Mouse (Mus musculus): Measurements from ENCODE around the gene Slc16a13. TPM values are rescaled to one million over a fixed set of nuclear protein-coding genes. Genes with fewer than 3 reads are reported as not detected.

The Slc16a13 gene
- total RNA-seq, 1 experiment, result 12.4 TPM

GRCm38 (mm10) chr11:70214191-70214855 is 6.5 kb downstream of the Slc16a13 start:
- peak overlapping the region; percentile 68 for H3K9ac ChIP-seq (ENCODE audit: insufficient read depth, low read depth, low read length, poor library complexity, severe bottlenecking)
- DNase-seq (ENCODE audit: low read depth, low spot score), result no peak
- TF ChIP-seq ZC3H11A (IDR thresholded peaks at IDR 0.05; ENCODE audit: borderline replicate concordance, low read depth, low read length), result no peak
- no peak for TF ChIP-seq HCFC1 (IDR thresholded peaks at IDR 0.05; ENCODE audit: borderline replicate concordance, insufficient read depth, low read length)
- TF ChIP-seq ZNF384 (IDR thresholded peaks at IDR 0.05; ENCODE audit: low read depth, low read length), result no peak
- no peak for TF ChIP-seq CHD2 (IDR thresholded peaks at IDR 0.05; ENCODE audit: low read depth, low read length)
- no peak for TF ChIP-seq MAFK (IDR thresholded peaks at IDR 0.05; ENCODE audit: insufficient read depth, low read depth, low read length)

GRCm38 (mm10) chr11:70213736-70214135 is 7.1 kb downstream of the Slc16a13 start:
- H3K9me3 ChIP-seq (ENCODE audit: control insufficient read depth, insufficient read depth, low read depth, low read length), result no peaks in the 10 kb centered on the region
- no peak overlapping the region for H3K9ac ChIP-seq (ENCODE audit: insufficient read depth, low read depth, low read length, poor library complexity, severe bottlenecking)
- in situ Hi-C loops (cut with MboI; ENCODE audit: low sequenced_read_pairs in 2 of 2, unreplicated experiment in 2 of 2), result loop anchor here in 1 of 2 experiments (10.0 kb wide), 1 partner anchor 279 kb away; the partner anchor contains the start of gene Ybx2
- H3K27ac ChIP-seq (ENCODE audit: insufficient read depth, low read depth, low read length, poor library complexity, severe bottlenecking), result no peak overlapping the region
- peaks cover 2 to 19% of the 10 kb centered on the region in 2 experiments; a peak in 2 of 4 replicates for H3K4me1 ChIP-seq (ENCODE audit: control insufficient read depth in 2 of 2, insufficient read depth in 2 of 2, low read length in 2 of 2, poor library complexity in 1 of 2)
- H3K36me3 ChIP-seq (ENCODE audit: control insufficient read depth, insufficient read depth, low read length, poor library complexity, severe bottlenecking), result peaks cover 9% of the 10 kb centered on the region
- no peak for TF ChIP-seq MAFK (IDR thresholded peaks at IDR 0.05; ENCODE audit: insufficient read depth, low read depth, low read length)
- TF ChIP-seq ZNF384 (IDR thresholded peaks at IDR 0.05; ENCODE audit: low read depth, low read length), result no peak
- TF ChIP-seq HCFC1 (IDR thresholded peaks at IDR 0.05; ENCODE audit: borderline replicate concordance, insufficient read depth, low read length), result no peak
- no peak for TF ChIP-seq CHD2 (IDR thresholded peaks at IDR 0.05; ENCODE audit: low read depth, low read length)
- no peak for DNase-seq (ENCODE audit: low read depth, low spot score)
- peak overlapping the region; percentile 37 to 63; a peak in 3 of 4 replicates for H3K4me3 ChIP-seq (ENCODE audit: insufficient read depth in 1 of 2, low read depth in 1 of 2, low read length in 2 of 2, poor library complexity in 1 of 2, severe bottlenecking in 1 of 2)

More at GRCm38 (mm10) chr11:70214191-70214855, 6.5 kb downstream of the Slc16a13 start:
- H3K4me3 ChIP-seq (ENCODE audit: insufficient read depth in 1 of 2, low read depth in 1 of 2, low read length in 2 of 2, poor library complexity in 1 of 2, severe bottlenecking in 1 of 2), result peak overlapping the region; percentile 37 to 63
- no peaks in the 10 kb centered on the region for H3K9me3 ChIP-seq (ENCODE audit: control insufficient read depth, insufficient read depth, low read depth, low read length)
- in situ Hi-C loops (cut with MboI; ENCODE audit: low sequenced_read_pairs in 2 of 2, unreplicated experiment in 2 of 2), result loop anchor here in 1 of 2 experiments (10.0 kb wide), 1 partner anchor 280 kb away; the partner anchor contains the start of gene Ybx2
- H3K36me3 ChIP-seq (ENCODE audit: control insufficient read depth, insufficient read depth, low read length, poor library complexity, severe bottlenecking), result peaks cover 9% of the 10 kb centered on the region
- H3K4me1 ChIP-seq (ENCODE audit: control insufficient read depth in 2 of 2, insufficient read depth in 2 of 2, low read length in 2 of 2, poor library complexity in 1 of 2), result peaks cover 2 to 23% of the 10 kb centered on the region in 2 experiments; a peak in 2 of 4 replicates
- H3K27ac ChIP-seq (ENCODE audit: insufficient read depth, low read depth, low read length, poor library complexity, severe bottlenecking), result no peak overlapping the region

GRCm38 (mm10) chr11:70212896-70213295 is 8.0 kb downstream of the Slc16a13 start:
- in situ Hi-C loops (cut with MboI; ENCODE audit: low sequenced_read_pairs in 2 of 2, unreplicated experiment in 2 of 2), result loop anchor here in 1 of 2 experiments (10.0 kb wide), 1 partner anchor 278 kb away; the partner anchor contains the start of gene Ybx2
- no peaks in the 10 kb centered on the region for H3K9me3 ChIP-seq (ENCODE audit: control insufficient read depth, insufficient read depth, low read depth, low read length)
- no peak overlapping the region for H3K4me3 ChIP-seq (ENCODE audit: insufficient read depth in 1 of 2, low read depth in 1 of 2, low read length in 2 of 2, poor library complexity in 1 of 2, severe bottlenecking in 1 of 2)
- peaks cover 7% of the 10 kb centered on the region for H3K36me3 ChIP-seq (ENCODE audit: control insufficient read depth, insufficient read depth, low read length, poor library complexity, severe bottlenecking)
- no peak for DNase-seq (ENCODE audit: low read depth, low spot score)
- no peak overlapping the region for H3K27ac ChIP-seq (ENCODE audit: insufficient read depth, low read depth, low read length, poor library complexity, severe bottlenecking)
- H3K9ac ChIP-seq (ENCODE audit: insufficient read depth, low read depth, low read length, poor library complexity, severe bottlenecking), result no peak overlapping the region
- peaks cover 2 to 19% of the 10 kb centered on the region in 2 experiments; a peak in 2 of 4 replicates for H3K4me1 ChIP-seq (ENCODE audit: control insufficient read depth in 2 of 2, insufficient read depth in 2 of 2, low read length in 2 of 2, poor library complexity in 1 of 2)
- TF ChIP-seq ZNF384 (IDR thresholded peaks at IDR 0.05; ENCODE audit: low read depth, low read length) (no peak), CHD2 (IDR thresholded peaks at IDR 0.05; ENCODE audit: low read depth, low read length) (no peak), ZC3H11A (IDR thresholded peaks at IDR 0.05; ENCODE audit: borderline replicate concordance, low read depth, low read length) (no peak), MAFK (IDR thresholded peaks at IDR 0.05; ENCODE audit: insufficient read depth, low read depth, low read length) (no peak), HCFC1 (IDR thresholded peaks at IDR 0.05; ENCODE audit: borderline replicate concordance, insufficient read depth, low read length) (no peak)

- peak within 1 kb of the TSS; percentile 37 to 63; a peak in 1 of 4 replicates for H3K4me3 ChIP-seq (ENCODE audit: insufficient read depth in 1 of 2, low read depth in 1 of 2, low read length in 2 of 2, poor library complexity in 1 of 2, severe bottlenecking in 1 of 2)
- H3K27ac ChIP-seq (ENCODE audit: insufficient read depth, low read depth, low read length, poor library complexity, severe bottlenecking), result no peak within 1 kb of the TSS
- in situ Hi-C loops (cut with MboI; ENCODE audit: low sequenced_read_pairs in 2 of 2, unreplicated experiment in 2 of 2), result loop anchor here in 1 of 2 experiments (10.0 kb wide), 1 partner anchor 278 kb away; the partner anchor contains the start of gene Ybx2
- no peak for TF ChIP-seq CHD2 (IDR thresholded peaks at IDR 0.05; ENCODE audit: low read depth, low read length)
- TF ChIP-seq MAFK (IDR thresholded peaks at IDR 0.05; ENCODE audit: insufficient read depth, low read depth, low read length), result no peak
- no peak for TF ChIP-seq ZNF384 (IDR thresholded peaks at IDR 0.05; ENCODE audit: low read depth, low read length)
- no peak for TF ChIP-seq ZC3H11A (IDR thresholded peaks at IDR 0.05; ENCODE audit: borderline replicate concordance, low read depth, low read length)
- no peak for TF ChIP-seq HCFC1 (IDR thresholded peaks at IDR 0.05; ENCODE audit: borderline replicate concordance, insufficient read depth, low read length)
- H3K9ac ChIP-seq (ENCODE audit: insufficient read depth, low read depth, low read length, poor library complexity, severe bottlenecking), result no peak within 1 kb of the TSS
- peaks cover 3% of the 10 kb centered on the region; the same call in 1 of the 2 replicates for H3K36me3 ChIP-seq (ENCODE audit: control insufficient read depth, insufficient read depth, low read length, poor library complexity, severe bottlenecking)
- H3K9me3 ChIP-seq (ENCODE audit: control insufficient read depth, insufficient read depth, low read depth, low read length), result no peaks in the 10 kb centered on the region
- H3K4me1 ChIP-seq (ENCODE audit: control insufficient read depth in 2 of 2, insufficient read depth in 2 of 2, low read length in 2 of 2, poor library complexity in 1 of 2), result peaks cover 2 to 19% of the 10 kb centered on the region in 2 experiments; a peak in 2 of 4 replicates
- no peak for DNase-seq (ENCODE audit: low read depth, low spot score)
Measured at GRCm38 (mm10) chr11:70212423-70212822, 8.4 kb downstream of the Slc16a13 start, which contains the start of gene Slc16a11. Gene Slc16a11, plus strand, starts transcription at chr11:70212752.
